Mouse (Mus musculus) limb, embryonic 15.5 days (tissue): ENCODE results near the gene Csmd2. TPM values are rescaled to one million over a fixed set of nuclear protein-coding genes. Genes with fewer than 3 reads are reported as not detected.

ENCODE experiments used
- ATAC-seq: fragments of 200-750 bp; cut with Nextera tagmentation; 2 replicates; pipeline ENCODE4 v1.8.0; 2017; ENCODE audit warnings: low read depth, moderate TSS enrichment; ENCODE audit not compliant: insufficient number of reproducible peaks, low FRiP score, low TSS enrichment
- H3K27ac ChIP-seq: fragments of 300-500 bp; sonication (generic); 2 replicates; pipeline ENCODE4 v1.5.1; 2015; ENCODE audit warnings: moderate library complexity, mild to moderate bottlenecking, inconsistent platforms
- H3K27me3 ChIP-seq: fragments of 300-500 bp; sonication (generic); 2 replicates; pipeline ENCODE4 v1.6.1; 2015; ENCODE audit warnings: inconsistent platforms
- H3K36me3 ChIP-seq: fragments of 300-500 bp; sonication (generic); 2 replicates; pipeline ENCODE4 v1.6.1; 2015; ENCODE audit warnings: inconsistent platforms
- H3K4me1 ChIP-seq: fragments of 300-500 bp; sonication (generic); 2 replicates; pipeline ENCODE4 v1.6.1; 2015; ENCODE audit warnings: inconsistent platforms
- H3K4me2 ChIP-seq: fragments of 300-500 bp; sonication (generic); 2 replicates; pipeline ENCODE4 v1.6.1; 2015; ENCODE audit warnings: mild to moderate bottlenecking, inconsistent platforms
- H3K4me3 ChIP-seq: fragments of 300-500 bp; sonication (generic); 2 replicates; pipeline ENCODE4 v1.5.1; 2015; ENCODE audit warnings: mild to moderate bottlenecking, inconsistent platforms
- H3K9ac ChIP-seq: fragments of 300-500 bp; sonication (generic); 2 replicates; pipeline ENCODE4 v1.6.1; 2015; ENCODE audit warnings: inconsistent platforms
- H3K9me3 ChIP-seq: fragments of 300-500 bp; sonication (generic); 2 replicates; pipeline ENCODE4 v1.6.1; 2016; ENCODE audit warnings: inconsistent platforms
- WGBS: fragments of 180-500 bp; shearing (Covaris S2); methylation state at CpG from one replicate; pipeline ENCODE4 v1.1.7; 2015; 5-methylcytosine and 5-hydroxymethylcytosine counted together
- polyA plus RNA-seq: library from polyadenylated mRNA; unstranded; fragments of >200 nt; fragmentation: Nextera tagmentation; extraction: Ambion mirVana; gene quantifications from 2 replicates; pipeline ENCODE4 v1.2.1, GENCODE M21; 2015

Gene Csmd2
- polyA plus RNA-seq, 1 experiment from 2014 or later = 0.13 TPM

GRCm38 (mm10) chr4:128269261-128269875, 281.7 kb downstream of the Csmd2 start:
- H3K9me3 ChIP-seq = no peaks in the 10 kb centered on the region
- H3K4me3 ChIP-seq = no peak overlapping the region
- no peak overlapping the region for H3K9ac ChIP-seq
- 65% methylated on average over 9 of the region's 9 CpGs for WGBS
- no peaks in the 10 kb centered on the region for H3K36me3 ChIP-seq
- H3K27me3 ChIP-seq = no peaks in the 10 kb centered on the region
- H3K4me1 ChIP-seq = peaks cover 12% of the 10 kb centered on the region; the same call in 1 of the 2 replicates
- no peak overlapping the region for H3K27ac ChIP-seq
- ATAC-seq = no peak
- no peak overlapping the region for H3K4me2 ChIP-seq

GRCm38 (mm10) chr4:128270177-128270576, 282.5 kb downstream of the Csmd2 start:
- Histone ChIP-seq H3K4me2 (no peak overlapping the region), H3K4me1 (peaks cover 12% of the 10 kb centered on the region; the same call in 1 of the 2 replicates), H3K9me3 (no peaks in the 10 kb centered on the region), H3K4me3 (no peak overlapping the region), H3K27me3 (no peaks in the 10 kb centered on the region), H3K36me3 (no peaks in the 10 kb centered on the region), H3K27ac (no peak overlapping the region), H3K9ac (no peak overlapping the region)
- 29% methylated on average over 10 of the region's 10 CpGs for WGBS
- no peak for ATAC-seq

GRCm38 (mm10) chr4:128270931-128271330, 283.3 kb downstream of the Csmd2 start:
- no peaks in the 10 kb centered on the region for H3K36me3 ChIP-seq
- H3K4me1 ChIP-seq = peaks cover 12% of the 10 kb centered on the region; the same call in 1 of the 2 replicates
- no peaks in the 10 kb centered on the region for H3K27me3 ChIP-seq
- H3K27ac ChIP-seq = no peak overlapping the region
- no peak overlapping the region for H3K9ac ChIP-seq
- no peak for ATAC-seq
- no peak overlapping the region for H3K4me3 ChIP-seq
- H3K4me2 ChIP-seq = no peak overlapping the region
- H3K9me3 ChIP-seq = no peaks in the 10 kb centered on the region
- WGBS = 51% methylated on average over 19 of the region's 19 CpGs

- no peak for ATAC-seq
- Histone ChIP-seq H3K4me1 (peaks cover 12% of the 10 kb centered on the region; the same call in 1 of the 2 replicates), H3K27ac (no peak overlapping the region), H3K36me3 (no peaks in the 10 kb centered on the region), H3K4me3 (no peak overlapping the region), H3K27me3 (no peaks in the 10 kb centered on the region), H3K9me3 (no peaks in the 10 kb centered on the region), H3K4me2 (no peak overlapping the region), H3K9ac (no peak overlapping the region)
- WGBS = 55% methylated on average over 6 of the region's 6 CpGs
Observed at GRCm38 (mm10) chr4:128272501-128272900, 284.8 kb downstream of the Csmd2 start.

- Histone ChIP-seq H3K27ac (no peak overlapping the region), H3K9me3 (no peaks in the 10 kb centered on the region), H3K4me3 (no peak overlapping the region), H3K9ac (no peak overlapping the region), H3K27me3 (no peaks in the 10 kb centered on the region), H3K4me2 (no peak overlapping the region), H3K4me1 (peaks cover 12% of the 10 kb centered on the region; the same call in 1 of the 2 replicates), H3K36me3 (no peaks in the 10 kb centered on the region)
- 0 out of 2 replicates have a peak, but pooled peaks have one; percentile 31 for ATAC-seq
- WGBS = 49% methylated on average over 11 of the region's 11 CpGs
Observed at GRCm38 (mm10) chr4:128273146-128273545, 285.5 kb downstream of the Csmd2 start.

GRCm38 (mm10) chr4:128275116-128275515, 287.5 kb downstream of the Csmd2 start:
- Histone ChIP-seq H3K4me1 (peaks cover 10% of the 10 kb centered on the region; the same call in 1 of the 2 replicates), H3K27me3 (no peaks in the 10 kb centered on the region), H3K36me3 (no peaks in the 10 kb centered on the region), H3K9ac (no peak overlapping the region), H3K4me2 (no peak overlapping the region), H3K27ac (no peak overlapping the region), H3K4me3 (no peak overlapping the region), H3K9me3 (no peaks in the 10 kb centered on the region)
- WGBS = 76% methylated on average over 5 of the region's 5 CpGs
- no peak for ATAC-seq

GRCm38 (mm10) chr4:128275586-128275985, 287.9 kb downstream of the Csmd2 start:
- H3K9me3 ChIP-seq = no peaks in the 10 kb centered on the region
- no peak for ATAC-seq
- no peak overlapping the region for H3K9ac ChIP-seq
- H3K4me2 ChIP-seq = no peak overlapping the region
- no peaks in the 10 kb centered on the region for H3K36me3 ChIP-seq
- no peak overlapping the region for H3K4me3 ChIP-seq
- no peaks in the 10 kb centered on the region for H3K27me3 ChIP-seq
- H3K4me1 ChIP-seq = peaks cover 6% of the 10 kb centered on the region; the same call in 1 of the 2 replicates
- no peak overlapping the region for H3K27ac ChIP-seq
- 61% methylated on average over 6 of the region's 6 CpGs for WGBS

- H3K9me3 ChIP-seq = no peaks in the 10 kb centered on the region
- H3K27ac ChIP-seq = no peak overlapping the region
- H3K4me1 ChIP-seq = no peaks in the 10 kb centered on the region
- no peaks in the 10 kb centered on the region for H3K36me3 ChIP-seq
- 63% methylated on average over 1 of the region's 1 CpGs for WGBS
- H3K27me3 ChIP-seq = no peaks in the 10 kb centered on the region
- no peak overlapping the region for H3K4me3 ChIP-seq
- no peak overlapping the region for H3K9ac ChIP-seq
- no peak overlapping the region for H3K4me2 ChIP-seq
- ATAC-seq = no peak
Observed at GRCm38 (mm10) chr4:128285009-128285408, 297.4 kb downstream of the Csmd2 start.

- H3K9ac ChIP-seq = no peak overlapping the region
- H3K27ac ChIP-seq = no peak overlapping the region
- no peaks in the 10 kb centered on the region for H3K4me1 ChIP-seq
- no peak overlapping the region for H3K4me2 ChIP-seq
- H3K4me3 ChIP-seq = no peak overlapping the region
- H3K27me3 ChIP-seq = peaks cover 5% of the 10 kb centered on the region; the same call in 1 of the 2 replicates
- H3K9me3 ChIP-seq = no peaks in the 10 kb centered on the region
- ATAC-seq = no peak
- no peaks in the 10 kb centered on the region for H3K36me3 ChIP-seq
- WGBS = 74% methylated on average over 7 of the region's 7 CpGs
Observed at GRCm38 (mm10) chr4:128288095-128288494, 300.4 kb downstream of the Csmd2 start.

GRCm38 (mm10) chr4:128304049-128304448, 316.4 kb downstream of the Csmd2 start:
- no peaks in the 10 kb centered on the region for H3K27me3 ChIP-seq
- 75% methylated on average over 8 of the region's 8 CpGs for WGBS
- H3K4me3 ChIP-seq = no peak overlapping the region
- no peak overlapping the region for H3K4me2 ChIP-seq
- H3K36me3 ChIP-seq = no peaks in the 10 kb centered on the region
- H3K9me3 ChIP-seq = no peaks in the 10 kb centered on the region
- no peak overlapping the region for H3K9ac ChIP-seq
- no peaks in the 10 kb centered on the region for H3K4me1 ChIP-seq
- no peak overlapping the region for H3K27ac ChIP-seq
- no peak for ATAC-seq

- no peak overlapping the region for H3K27ac ChIP-seq
- no peak for ATAC-seq
Observed at GRCm38 (mm10) chr4:128306011-128306410, 318.4 kb downstream of the Csmd2 start.

GRCm38 (mm10) chr4:128315328-128315727, 327.7 kb downstream of the Csmd2 start:
- H3K9me3 ChIP-seq = no peaks in the 10 kb centered on the region
- ATAC-seq = no peak
- no peaks in the 10 kb centered on the region for H3K36me3 ChIP-seq
- 57% methylated on average over 5 of the region's 5 CpGs for WGBS
- no peak overlapping the region for H3K9ac ChIP-seq
- no peaks in the 10 kb centered on the region; the same call in 1 of the 2 replicates for H3K27me3 ChIP-seq
- no peak overlapping the region for H3K27ac ChIP-seq
- H3K4me1 ChIP-seq = no peaks in the 10 kb centered on the region
- no peak overlapping the region for H3K4me2 ChIP-seq
- no peak overlapping the region for H3K4me3 ChIP-seq

More at GRCm38 (mm10) chr4:128306011-128306410, 318.4 kb downstream of the Csmd2 start:
- H3K4me3 ChIP-seq = no peak overlapping the region
- H3K4me2 ChIP-seq = no peak overlapping the region
- H3K9me3 ChIP-seq = no peaks in the 10 kb centered on the region
- 92% methylated on average over 8 of the region's 8 CpGs for WGBS
- H3K9ac ChIP-seq = no peak overlapping the region
- no peaks in the 10 kb centered on the region for H3K4me1 ChIP-seq
- no peaks in the 10 kb centered on the region for H3K27me3 ChIP-seq
- no peaks in the 10 kb centered on the region for H3K36me3 ChIP-seq
